Mouse (Mus musculus): ENCODE data around the gene Fcho2. TPM values are rescaled to one million over a fixed set of nuclear protein-coding genes. Genes with fewer than 3 reads are reported as not detected.

Fcho2 gene
- polyA plus RNA-seq, 1 experiment from 2014 or later: 36.6 TPM

DNA sequence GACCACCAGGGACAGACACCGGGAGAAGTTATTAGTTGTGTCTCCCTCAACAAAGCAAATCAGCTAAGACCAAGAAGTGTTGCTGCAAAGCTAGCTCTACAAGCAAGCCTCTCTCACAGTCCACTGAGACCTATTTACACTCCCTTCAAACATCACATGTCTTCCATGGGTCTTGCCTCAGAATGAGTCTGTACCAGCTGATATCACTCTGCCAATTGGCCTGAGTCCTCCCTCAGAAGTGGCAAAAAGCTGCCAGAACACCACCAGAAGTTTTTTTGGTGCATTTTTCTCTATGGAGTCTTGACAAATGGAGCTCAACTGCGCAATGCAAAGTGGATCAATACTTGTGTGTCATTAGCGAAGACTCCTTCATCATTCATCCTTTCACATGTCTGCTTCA lies 19.7 kb downstream of the Fcho2 start:
- ATAC-seq (ENCODE audit: low FRiP score): no peak
- Histone ChIP-seq H3K27me3 (no peaks in the 10 kb centered on the region), H3K9me3 (no peaks in the 10 kb centered on the region), H3K4me3 (replicated peaks) (no peak overlapping the region), H3K4me2 (no peak overlapping the region), H3K9ac (no peak overlapping the region), H3K4me1 (no peaks in the 10 kb centered on the region), H3K36me3 (replicated peaks) (peaks cover 37% of the 10 kb centered on the region), H3K27ac (no peak overlapping the region)
- WGBS: 94% methylated on average over 3 of the region's 3 CpGs

DNA sequence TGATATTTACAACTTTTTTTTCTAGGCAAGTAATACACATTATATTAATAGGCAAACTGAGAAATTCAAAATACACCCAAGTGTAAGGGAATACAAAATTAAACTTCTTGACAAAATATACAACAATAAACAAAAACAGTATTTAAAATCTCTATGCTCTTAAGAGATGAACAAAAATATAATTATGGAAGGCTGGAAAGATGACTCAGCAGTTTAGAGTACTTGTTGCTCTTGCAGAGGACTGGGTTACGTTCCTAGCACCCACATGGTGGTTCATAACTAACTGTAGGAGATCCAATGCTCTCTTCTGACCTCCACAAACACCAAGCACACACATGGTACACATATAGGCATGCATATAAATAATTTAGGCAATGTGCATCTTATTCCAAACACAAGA lies 22.4 kb downstream of the Fcho2 start:
- 97% methylated on average over 1 of the region's 1 CpGs for WGBS
- no peak for ATAC-seq (ENCODE audit: low FRiP score)
- Histone ChIP-seq H3K27me3 (no peaks in the 10 kb centered on the region), H3K4me2 (no peak overlapping the region), H3K27ac (no peak overlapping the region), H3K9ac (no peak overlapping the region), H3K4me1 (no peaks in the 10 kb centered on the region), H3K4me3 (replicated peaks) (no peak overlapping the region), H3K9me3 (no peaks in the 10 kb centered on the region), H3K36me3 (replicated peaks) (peaks cover 24% of the 10 kb centered on the region)

DNA sequence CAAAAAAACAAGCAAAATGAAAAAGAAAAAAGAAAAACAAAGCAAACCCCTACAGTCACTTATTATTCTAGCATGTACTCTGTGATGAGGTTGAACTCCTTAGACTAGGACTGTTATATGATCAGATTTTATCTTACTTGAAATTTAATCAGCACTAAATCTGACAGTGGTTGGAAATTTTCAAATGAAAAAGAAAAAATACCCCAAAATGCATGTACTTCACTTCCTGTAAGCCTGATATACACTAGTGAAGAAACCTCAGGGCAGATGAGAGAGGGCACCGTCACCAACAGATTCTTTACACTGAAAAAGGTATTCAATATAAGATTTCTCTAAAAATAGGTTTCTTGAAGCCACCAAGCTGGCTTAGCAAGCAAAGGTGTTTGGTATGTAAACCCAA lies 23.6 kb downstream of the Fcho2 start:
- 97% methylated on average over 1 of the region's 1 CpGs for WGBS
- H3K36me3 ChIP-seq (replicated peaks): peaks cover 19% of the 10 kb centered on the region
- no peak overlapping the region for H3K27ac ChIP-seq
- H3K9ac ChIP-seq: no peak overlapping the region
- no peak overlapping the region for H3K4me2 ChIP-seq
- no peaks in the 10 kb centered on the region for H3K9me3 ChIP-seq
- no peak overlapping the region for H3K4me3 ChIP-seq (replicated peaks)
- no peaks in the 10 kb centered on the region for H3K27me3 ChIP-seq
- no peaks in the 10 kb centered on the region for H3K4me1 ChIP-seq
- ATAC-seq (ENCODE audit: low FRiP score): no peak

DNA sequence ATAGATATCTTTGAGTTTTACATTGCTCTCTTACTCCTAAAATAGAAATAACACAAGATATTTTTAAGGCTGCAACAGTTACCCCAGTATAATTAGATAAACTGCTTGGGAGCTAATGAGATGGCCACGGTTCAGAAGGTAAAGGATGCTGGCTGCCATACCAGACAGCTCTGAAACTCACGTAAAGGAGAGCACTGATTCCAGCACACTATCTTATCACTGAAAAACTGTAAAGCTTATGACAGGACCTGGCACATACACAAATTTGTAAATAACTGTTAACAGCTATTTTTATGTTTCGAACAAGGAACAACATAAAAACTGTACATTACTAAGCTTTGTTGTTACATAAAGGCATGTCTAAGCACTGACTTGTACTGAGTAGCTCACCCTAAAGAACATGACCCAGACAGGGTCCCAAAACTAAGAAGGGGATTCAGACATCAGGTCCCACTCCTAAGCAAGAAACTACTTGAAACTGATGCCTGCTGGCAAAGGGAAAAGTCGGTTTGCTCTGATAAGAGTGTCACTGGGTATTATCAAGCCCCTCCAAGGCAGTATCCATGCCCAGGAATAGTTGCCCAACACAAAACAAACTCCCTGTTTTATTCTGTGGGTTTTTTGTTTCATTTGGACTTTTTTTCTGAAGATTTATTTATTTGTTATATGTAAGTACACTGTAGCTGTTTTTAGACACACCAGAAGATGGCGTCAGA lies 28.1 kb downstream of the Fcho2 start:
- Histone ChIP-seq H3K27ac (no peak overlapping the region), H3K4me2 (no peak overlapping the region), H3K27me3 (no peaks in the 10 kb centered on the region), H3K36me3 (replicated peaks) (peaks cover 18% of the 10 kb centered on the region), H3K9ac (no peak overlapping the region), H3K9me3 (no peaks in the 10 kb centered on the region), H3K4me1 (no peaks in the 10 kb centered on the region), H3K4me3 (replicated peaks) (no peak overlapping the region)
- WGBS: 92% methylated on average over 5 of the region's 5 CpGs
- ATAC-seq (ENCODE audit: low FRiP score): no peak

DNA sequence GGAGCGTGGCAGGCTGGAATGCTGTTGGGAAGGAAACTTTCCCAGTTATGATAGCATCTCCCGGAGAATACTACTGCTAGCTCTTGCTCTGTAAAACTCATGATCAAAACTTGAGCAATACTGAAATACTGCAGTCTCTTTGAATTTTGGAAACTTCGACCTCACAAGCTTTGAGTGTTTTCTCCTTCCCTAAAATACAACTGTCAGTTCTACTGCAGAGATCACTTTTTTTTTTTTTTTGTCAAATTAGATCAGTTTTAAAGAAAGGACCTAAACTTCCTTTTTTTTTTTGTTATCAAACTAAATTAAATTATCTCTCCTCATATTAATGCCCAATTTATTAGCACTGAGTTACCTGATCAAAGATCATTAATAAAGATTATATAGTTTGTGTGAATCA lies 37.3 kb downstream of the Fcho2 start:
- Histone ChIP-seq H3K36me3 (replicated peaks) (peaks cover 16% of the 10 kb centered on the region), H3K27me3 (no peaks in the 10 kb centered on the region), H3K4me1 (no peaks in the 10 kb centered on the region), H3K4me2 (no peak overlapping the region), H3K9ac (no peak overlapping the region), H3K4me3 (replicated peaks) (no peak overlapping the region), H3K27ac (no peak overlapping the region), H3K9me3 (no peaks in the 10 kb centered on the region)
- WGBS: 97% methylated on average over 3 of the region's 3 CpGs
- ATAC-seq (ENCODE audit: low FRiP score): no peak

DNA sequence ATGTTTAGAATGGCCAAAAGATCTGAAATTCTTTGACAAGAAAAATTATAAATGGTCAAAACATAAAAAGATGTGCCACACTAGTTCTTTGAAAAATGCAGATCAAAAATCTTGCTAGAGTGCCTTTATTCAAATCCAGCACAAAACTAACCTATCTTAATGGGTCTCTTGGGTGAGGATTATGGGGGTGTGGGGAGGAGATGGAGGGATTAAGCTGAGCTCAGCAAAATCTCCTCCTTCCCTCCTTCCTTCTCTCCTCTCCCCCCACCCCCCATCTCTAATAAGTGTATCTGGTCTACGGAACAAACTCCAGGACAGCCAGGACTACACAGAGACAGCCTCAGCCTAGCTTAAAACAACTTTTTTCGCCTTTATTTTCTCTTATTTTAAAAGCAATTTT lies 43.8 kb downstream of the Fcho2 start:
- ATAC-seq (ENCODE audit: low FRiP score): no peak
- WGBS: 92% methylated on average over 2 of the region's 2 CpGs
- H3K4me2 ChIP-seq: no peak overlapping the region

DNA sequence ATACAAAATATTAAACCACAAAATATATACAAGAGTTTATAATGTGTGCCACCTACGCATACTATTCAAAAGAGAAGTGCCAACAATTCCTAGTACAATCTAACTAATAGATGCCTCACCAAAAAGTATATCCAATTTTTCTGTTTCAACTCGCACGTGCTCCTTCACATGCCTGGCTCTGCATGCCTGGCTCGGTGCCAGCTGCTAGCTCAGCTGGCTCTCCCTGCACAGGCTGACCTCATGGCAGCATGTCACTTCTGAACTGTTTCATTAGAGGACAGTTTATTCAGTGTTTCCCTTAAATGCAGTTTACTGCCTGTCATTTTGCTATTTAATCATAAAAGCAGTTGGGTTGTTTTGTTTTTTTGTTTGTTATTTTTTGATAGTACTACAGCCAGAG lies 46.9 kb downstream of the Fcho2 start:
- Histone ChIP-seq H3K27me3 (no peaks in the 10 kb centered on the region), H3K9me3 (no peaks in the 10 kb centered on the region), H3K4me1 (no peaks in the 10 kb centered on the region), H3K36me3 (replicated peaks) (no peaks in the 10 kb centered on the region; the same call in 1 of the 2 replicates), H3K4me3 (replicated peaks) (no peak overlapping the region), H3K27ac (no peak overlapping the region), H3K9ac (no peak overlapping the region), H3K4me2 (no peak overlapping the region)
- ATAC-seq (ENCODE audit: low FRiP score): peak; percentile 64; the same call in 1 of the 2 replicates
- 49% methylated on average over 4 of the region's 4 CpGs for WGBS

More for the DNA sequence above, 43.8 kb downstream of the Fcho2 start:
- Histone ChIP-seq H3K9me3 (no peaks in the 10 kb centered on the region), H3K27ac (no peak overlapping the region), H3K4me3 (replicated peaks) (no peak overlapping the region), H3K4me1 (no peaks in the 10 kb centered on the region), H3K27me3 (no peaks in the 10 kb centered on the region), H3K36me3 (replicated peaks) (peaks cover 5% of the 10 kb centered on the region), H3K9ac (no peak overlapping the region)

DNA sequence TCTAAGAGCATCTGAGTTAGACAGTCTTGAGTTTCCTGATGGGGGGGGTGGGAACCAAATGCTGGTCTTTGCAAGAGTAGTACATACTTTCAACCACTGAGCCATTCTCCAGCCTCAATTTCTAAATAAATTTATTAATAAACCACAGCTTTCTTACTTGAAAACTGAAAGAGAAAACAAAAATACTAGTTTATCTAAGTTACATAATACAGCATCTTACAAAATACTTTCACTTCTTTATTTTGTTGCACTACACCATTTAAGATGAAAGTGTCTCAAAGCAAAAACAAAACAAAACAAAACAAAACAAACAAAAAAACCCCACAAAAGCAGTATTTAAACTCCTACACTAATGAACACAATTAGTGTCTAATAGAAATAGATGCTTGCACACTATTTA lies 53.5 kb downstream of the Fcho2 start:
- Histone ChIP-seq H3K4me3 (replicated peaks) (no peak overlapping the region), H3K4me1 (no peaks in the 10 kb centered on the region), H3K9ac (no peak overlapping the region), H3K4me2 (no peak overlapping the region), H3K27me3 (no peaks in the 10 kb centered on the region), H3K9me3 (no peaks in the 10 kb centered on the region), H3K36me3 (replicated peaks) (no peaks in the 10 kb centered on the region), H3K27ac (no peak overlapping the region)
- no peak for ATAC-seq (ENCODE audit: low FRiP score)

DNA sequence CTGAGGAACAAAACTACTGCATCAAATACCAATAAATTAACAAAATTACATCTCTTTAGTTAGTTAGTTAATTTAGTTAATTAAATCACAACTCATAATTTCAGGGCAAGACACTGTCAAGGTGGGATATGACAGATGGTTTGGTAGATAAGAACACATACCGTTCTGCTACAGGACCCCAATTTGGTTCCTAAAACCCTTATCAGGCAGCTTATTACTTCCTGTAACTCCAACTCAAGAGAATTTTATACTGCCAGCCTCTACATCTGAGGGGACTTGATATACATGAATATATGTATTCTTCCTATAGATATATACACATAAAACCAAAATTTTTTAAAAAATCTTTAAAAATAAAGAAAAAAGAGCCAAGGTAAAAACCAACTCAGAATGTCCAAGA lies 59.4 kb downstream of the Fcho2 start:
- Histone ChIP-seq H3K27me3 (no peaks in the 10 kb centered on the region), H3K4me2 (no peak overlapping the region), H3K27ac (no peak overlapping the region), H3K9me3 (no peaks in the 10 kb centered on the region), H3K4me1 (no peaks in the 10 kb centered on the region), H3K36me3 (replicated peaks) (no peaks in the 10 kb centered on the region; the same call in 1 of the 2 replicates), H3K9ac (no peak overlapping the region), H3K4me3 (replicated peaks) (no peak overlapping the region)
- WGBS: 91% methylated on average over 1 of the region's 1 CpGs
- ATAC-seq (ENCODE audit: low FRiP score): no peak

DNA sequence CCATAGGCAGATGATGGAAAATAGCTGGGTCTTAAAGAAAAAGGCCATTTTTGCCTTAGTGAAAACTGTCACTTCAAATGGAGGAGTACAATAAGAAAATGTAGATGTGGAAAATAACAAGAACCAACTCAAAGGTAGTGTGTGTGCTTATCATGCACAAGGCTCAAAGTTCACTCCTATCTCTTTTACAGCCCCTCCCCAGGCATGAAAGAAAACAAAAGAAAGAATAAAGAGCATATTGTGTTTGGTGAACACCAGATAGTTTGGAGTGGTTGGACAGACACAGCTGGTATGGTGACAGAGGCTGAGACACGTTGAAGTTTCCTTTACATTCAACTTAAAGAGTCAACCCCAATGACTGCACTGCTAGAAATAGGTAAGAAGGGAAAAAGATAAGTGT lies 70.6 kb downstream of the Fcho2 start:
- Histone ChIP-seq H3K4me2 (no peak overlapping the region), H3K27ac (no peak overlapping the region), H3K9me3 (no peaks in the 10 kb centered on the region), H3K27me3 (no peaks in the 10 kb centered on the region), H3K4me1 (no peaks in the 10 kb centered on the region), H3K36me3 (replicated peaks) (peaks cover 35% of the 10 kb centered on the region), H3K4me3 (replicated peaks) (no peak overlapping the region), H3K9ac (no peak overlapping the region)
- ATAC-seq (ENCODE audit: low FRiP score): no peak
- WGBS: 64% methylated on average over 1 of the region's 1 CpGs

DNA sequence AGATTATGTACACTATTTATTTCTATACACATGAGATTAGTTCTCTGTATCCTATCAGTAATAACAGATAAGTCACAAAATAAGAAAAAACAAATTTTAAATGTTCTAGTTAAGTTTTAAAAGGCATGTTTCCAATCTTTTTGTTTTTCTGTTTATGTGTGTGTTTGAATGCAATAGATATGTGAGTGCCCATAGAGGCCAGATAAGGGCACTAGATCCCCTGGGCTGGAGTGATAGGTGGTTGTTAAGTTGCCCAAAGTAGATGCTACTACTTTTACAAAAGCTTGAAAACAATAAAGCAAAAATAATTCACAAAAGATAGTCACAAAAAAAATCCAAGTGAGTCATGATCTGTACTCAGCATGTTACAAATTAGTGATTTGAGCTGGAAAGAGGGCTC lies 71.4 kb downstream of the Fcho2 start:
- H3K9me3 ChIP-seq: no peaks in the 10 kb centered on the region
- no peak for ATAC-seq (ENCODE audit: low FRiP score)
- H3K27ac ChIP-seq: no peak overlapping the region
- H3K36me3 ChIP-seq (replicated peaks): peaks cover 40% of the 10 kb centered on the region
- H3K4me3 ChIP-seq (replicated peaks): no peak overlapping the region
- no peaks in the 10 kb centered on the region for H3K4me1 ChIP-seq
- H3K4me2 ChIP-seq: no peak overlapping the region
- no peak overlapping the region for H3K9ac ChIP-seq
- H3K27me3 ChIP-seq: no peaks in the 10 kb centered on the region

DNA sequence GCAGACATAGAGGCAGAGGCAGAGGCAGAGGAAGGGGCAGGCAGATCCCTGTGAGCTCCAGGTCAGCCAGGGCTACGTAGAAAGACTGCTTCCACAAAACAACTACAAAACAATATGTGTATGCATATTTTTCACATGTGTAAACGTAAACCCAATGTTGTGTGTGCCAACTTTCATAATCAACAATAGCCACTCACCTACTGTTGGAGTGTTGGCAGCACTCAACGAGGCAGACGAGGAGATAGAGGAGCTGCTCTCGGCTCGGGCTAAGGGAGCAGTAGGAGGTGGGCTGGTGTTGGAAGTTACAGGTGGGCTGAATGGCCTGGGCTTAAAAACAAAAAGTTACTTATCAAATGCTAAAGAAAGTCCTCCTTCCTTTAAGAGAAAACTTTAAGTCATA lies 72.0 kb downstream of the Fcho2 start:
- no peaks in the 10 kb centered on the region for H3K4me1 ChIP-seq
- H3K4me3 ChIP-seq (replicated peaks): no peak overlapping the region
- no peak overlapping the region for H3K4me2 ChIP-seq
- H3K27ac ChIP-seq: no peak overlapping the region
- no peak overlapping the region for H3K9ac ChIP-seq
- 90% methylated on average over 6 of the region's 6 CpGs for WGBS
- no peaks in the 10 kb centered on the region for H3K27me3 ChIP-seq
- no peaks in the 10 kb centered on the region for H3K9me3 ChIP-seq
- H3K36me3 ChIP-seq (replicated peaks): peaks cover 41% of the 10 kb centered on the region
- ATAC-seq (ENCODE audit: low FRiP score): no peak

DNA sequence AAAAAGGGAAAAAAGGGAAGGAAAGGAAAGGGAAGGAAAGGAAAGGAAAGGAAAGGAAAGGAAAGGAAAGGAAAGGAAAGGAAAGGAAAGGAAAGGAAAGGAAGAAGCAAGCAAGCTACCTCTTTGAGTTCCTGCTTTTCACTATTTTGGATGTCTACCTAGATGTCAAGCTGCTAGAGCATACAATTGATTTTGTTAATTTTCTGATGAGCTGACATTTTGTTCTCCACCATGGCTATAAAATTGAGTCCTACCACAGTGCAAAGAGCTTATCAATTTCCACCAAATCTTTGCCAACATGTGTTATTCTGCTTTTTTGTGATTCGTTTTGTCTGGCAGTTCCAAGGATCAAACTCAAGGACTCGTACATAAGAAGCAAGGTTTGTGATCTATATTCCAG lies 77.0 kb downstream of the Fcho2 start:
- H3K9ac ChIP-seq: no peak overlapping the region
- no peak for ATAC-seq (ENCODE audit: low FRiP score)
- H3K4me3 ChIP-seq (replicated peaks): no peak overlapping the region
- no peaks in the 10 kb centered on the region for H3K27me3 ChIP-seq
- H3K9me3 ChIP-seq: no peaks in the 10 kb centered on the region
- peaks cover 30% of the 10 kb centered on the region for H3K36me3 ChIP-seq (replicated peaks)
- WGBS: 92% methylated on average over 2 of the region's 2 CpGs
- no peak overlapping the region for H3K27ac ChIP-seq
- H3K4me2 ChIP-seq: no peak overlapping the region
- no peaks in the 10 kb centered on the region for H3K4me1 ChIP-seq

All from forebrain, embryonic 12.5 days (tissue).